Mouse (Mus musculus) erythroblast, embryonic 14.5 days (primary cell): ENCODE data around the gene Syk. TPM values are rescaled to one million over a fixed set of nuclear protein-coding genes. Genes with fewer than 3 reads are reported as not detected.

Experiments
- H3K27me3 ChIP-seq: 2 replicates; pipeline ENCODE4 v1.6.1; 2012; ENCODE audit warnings: inconsistent platforms; ENCODE audit not compliant: control insufficient read depth
- H3K36me3 ChIP-seq: 2 replicates; pipeline ENCODE4 v1.6.1; 2012; ENCODE audit warnings: mild to moderate bottlenecking, inconsistent platforms; ENCODE audit not compliant: control insufficient read depth
- H3K4me1 ChIP-seq: 2 replicates; pipeline ENCODE4 v1.6.1; 2012; ENCODE audit warnings: inconsistent platforms; ENCODE audit not compliant: control insufficient read depth
- H3K4me3 ChIP-seq: replicated peaks from 2 replicates; pipeline ENCODE3; 2012; ENCODE audit warnings: moderate library complexity, mild to moderate bottlenecking, inconsistent platforms
- H3K9me3 ChIP-seq: 2 replicates; pipeline ENCODE4 v1.6.1; 2012; ENCODE audit warnings: low read length, inconsistent platforms, mixed read lengths; ENCODE audit not compliant: control insufficient read depth
- GATA1 ChIP-seq: IDR thresholded peaks from 2 replicates; pipeline ENCODE4 v1.6.1; 2012; ENCODE audit warnings: low read length, inconsistent platforms, mixed read lengths
- TAL1 ChIP-seq: IDR thresholded peaks from 3 replicates; pipeline ENCODE4 v1.6.1; 2012; ENCODE audit warnings: low read length, inconsistent platforms, mixed read lengths
- polyA plus RNA-seq: library from polyadenylated mRNA; stranded (reverse); fragments of >175 nt; gene quantifications from 2 replicates; pipeline ENCODE4 v1.2.3, GENCODE M21; 2012

Gene Syk
- polyA plus RNA-seq, 1 experiment, result 0.13 TPM

GRCm38 (mm10) chr13:52565103-52565739 is 17.8 kb upstream of the Syk start:
- Histone ChIP-seq H3K4me3 (no peak overlapping the region), H3K9me3 (no peaks in the 10 kb centered on the region), H3K4me1 (no peaks in the 10 kb centered on the region), H3K27me3 (no peaks in the 10 kb centered on the region), H3K36me3 (no peaks in the 10 kb centered on the region)
- no peak for TF ChIP-seq GATA1
- no peak for TF ChIP-seq TAL1

DNA sequence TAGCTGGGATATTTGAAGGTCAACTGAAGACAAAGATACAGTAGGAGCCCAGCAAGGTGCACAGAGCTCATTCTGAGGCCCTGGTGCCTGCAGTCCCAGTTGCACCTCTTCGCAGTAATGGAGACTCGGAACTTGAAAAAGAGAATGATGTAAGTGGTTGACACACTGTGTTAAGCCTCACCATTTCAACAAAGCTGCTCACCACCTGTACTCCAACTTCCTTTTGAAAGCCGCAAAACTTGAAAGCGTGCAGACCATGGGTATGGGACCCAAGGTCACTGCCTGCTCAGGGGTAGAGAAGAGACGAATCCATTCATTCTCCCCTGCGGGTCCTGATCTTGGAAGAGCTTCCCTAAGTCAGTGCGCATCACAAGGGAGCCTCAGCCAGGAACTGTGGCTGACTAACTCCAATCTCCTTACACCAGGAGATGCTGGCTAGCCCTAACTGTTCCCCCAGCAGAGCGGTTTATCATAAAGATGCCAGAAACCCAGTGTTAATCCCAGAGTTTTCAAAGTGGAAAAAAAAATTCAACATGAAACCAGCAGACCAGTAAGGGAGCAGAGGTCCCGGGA is 16.7 kb upstream of the Syk start:
- H3K4me1 ChIP-seq, result no peaks in the 10 kb centered on the region
- TF ChIP-seq GATA1 (no peak), TAL1 (no peak)
- no peaks in the 10 kb centered on the region for H3K9me3 ChIP-seq
- H3K36me3 ChIP-seq, result no peaks in the 10 kb centered on the region
- H3K27me3 ChIP-seq, result no peaks in the 10 kb centered on the region
- no peak overlapping the region for H3K4me3 ChIP-seq

DNA sequence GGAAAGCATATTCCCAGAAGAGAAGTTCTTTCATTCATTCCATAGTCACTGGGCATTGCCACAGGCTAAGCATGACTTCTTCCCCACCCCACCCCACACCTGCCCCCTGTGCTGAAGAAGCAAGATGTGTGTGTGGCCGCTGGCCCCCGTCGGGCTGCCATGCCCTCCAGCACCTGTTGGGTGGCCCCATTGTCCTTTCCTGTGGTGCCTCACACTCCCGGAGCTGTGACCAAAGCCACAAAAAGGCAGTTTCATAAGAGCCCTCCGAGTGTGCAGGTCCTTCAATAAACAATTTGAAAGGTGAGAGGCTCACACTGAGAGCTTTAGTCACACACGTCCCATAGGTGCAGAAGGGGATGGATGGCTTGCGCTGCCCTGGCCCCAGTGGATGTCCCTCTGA is 16.2 kb upstream of the Syk start:
- no peaks in the 10 kb centered on the region for H3K36me3 ChIP-seq
- H3K9me3 ChIP-seq, result no peaks in the 10 kb centered on the region
- TF ChIP-seq TAL1, result no peak
- no peak for TF ChIP-seq GATA1
- no peaks in the 10 kb centered on the region for H3K4me1 ChIP-seq
- H3K27me3 ChIP-seq, result no peaks in the 10 kb centered on the region
- H3K4me3 ChIP-seq, result no peak overlapping the region

DNA sequence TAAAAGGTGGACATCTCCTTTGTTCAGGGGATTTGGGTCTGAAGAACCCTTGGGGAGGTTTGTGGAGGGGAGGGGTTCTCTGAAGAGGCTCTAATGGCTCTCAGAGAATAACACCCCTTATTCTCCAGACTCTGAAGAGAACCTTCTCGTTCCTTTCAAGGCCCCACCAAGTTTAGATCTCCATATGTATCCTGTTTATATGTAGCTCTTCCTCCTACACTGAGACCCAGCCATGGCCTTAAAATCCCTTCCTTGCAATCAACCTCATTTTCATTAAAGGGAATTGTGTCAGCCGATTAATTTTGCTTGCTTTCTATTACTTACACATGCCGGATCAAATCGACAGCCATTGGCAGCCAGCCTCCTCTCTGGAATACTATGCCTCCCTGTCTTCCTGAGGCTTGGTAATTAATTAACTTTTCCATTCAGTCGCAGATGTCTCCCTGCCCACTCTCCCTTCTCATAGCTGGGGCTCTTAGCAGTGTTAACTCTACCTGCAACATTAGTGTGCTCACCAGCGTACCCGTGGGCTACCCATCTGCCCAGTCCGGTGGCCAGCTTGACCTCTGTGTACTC is 13.7 kb upstream of the Syk start:
- Histone ChIP-seq H3K4me3 (no peak overlapping the region), H3K36me3 (no peaks in the 10 kb centered on the region), H3K27me3 (no peaks in the 10 kb centered on the region), H3K4me1 (peaks cover 2% of the 10 kb centered on the region; the same call in 1 of the 2 replicates), H3K9me3 (peaks cover 2% of the 10 kb centered on the region; the same call in 1 of the 2 replicates)
- no peak for TF ChIP-seq GATA1
- no peak for TF ChIP-seq TAL1

GRCm38 (mm10) chr13:52570276-52570675 is 12.7 kb upstream of the Syk start:
- no peaks in the 10 kb centered on the region for H3K27me3 ChIP-seq
- peaks cover 2% of the 10 kb centered on the region; the same call in 1 of the 2 replicates for H3K9me3 ChIP-seq
- no peaks in the 10 kb centered on the region for H3K36me3 ChIP-seq
- TF ChIP-seq TAL1 (no peak), GATA1 (no peak)
- H3K4me3 ChIP-seq, result no peak overlapping the region
- peaks cover 2% of the 10 kb centered on the region; the same call in 1 of the 2 replicates for H3K4me1 ChIP-seq

DNA sequence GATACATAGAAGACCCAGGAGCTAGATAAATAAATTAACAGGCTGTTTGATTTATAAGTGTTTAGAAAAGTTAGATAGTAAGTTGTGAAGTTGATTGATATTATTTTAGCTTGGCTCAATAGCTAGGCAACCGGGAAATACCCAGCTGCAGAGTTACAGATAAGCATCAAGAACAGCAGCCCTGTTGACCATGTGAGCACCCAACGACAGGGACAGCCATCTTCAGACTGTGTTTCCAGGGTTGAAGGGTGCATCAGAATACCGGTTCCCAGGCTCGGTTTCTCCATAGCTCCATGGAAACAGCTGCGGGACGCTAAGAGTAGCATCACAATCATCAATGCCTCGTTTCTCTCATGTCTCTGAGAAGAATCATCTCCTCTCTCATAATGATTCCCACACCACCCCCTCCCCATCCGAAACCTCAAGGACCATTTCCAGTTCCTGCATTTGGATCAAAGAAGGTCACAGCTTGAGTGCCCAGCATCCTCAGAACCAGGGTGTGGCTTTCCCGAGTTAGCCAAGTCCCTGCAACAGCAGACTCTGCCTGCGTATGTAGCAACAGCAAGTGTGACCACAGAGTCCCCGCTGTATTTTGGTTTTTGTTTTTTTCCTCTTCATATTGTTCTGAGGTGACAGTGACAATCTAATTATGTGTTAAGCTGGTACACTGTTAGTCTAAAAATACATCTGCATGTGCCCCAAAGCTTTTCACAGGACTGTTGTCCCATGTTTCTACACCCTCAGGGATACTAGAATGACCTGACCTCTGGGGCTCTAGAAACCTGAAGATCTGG is 11.2 kb upstream of the Syk start:
- Histone ChIP-seq H3K27me3 (no peaks in the 10 kb centered on the region), H3K4me1 (peaks cover 2% of the 10 kb centered on the region; the same call in 1 of the 2 replicates), H3K9me3 (peaks cover 2% of the 10 kb centered on the region; the same call in 1 of the 2 replicates), H3K4me3 (no peak overlapping the region), H3K36me3 (no peaks in the 10 kb centered on the region)
- TF ChIP-seq GATA1 (no peak), TAL1 (no peak)

- Histone ChIP-seq H3K36me3 (no peaks in the 10 kb centered on the region), H3K4me1 (peaks cover 4% of the 10 kb centered on the region; the same call in 1 of the 2 replicates), H3K9me3 (peaks cover 2% of the 10 kb centered on the region; the same call in 1 of the 2 replicates), H3K27me3 (no peaks in the 10 kb centered on the region), H3K4me3 (no peak overlapping the region)
- TF ChIP-seq TAL1 (no peak), GATA1 (no peak)
Observed at GRCm38 (mm10) chr13:52572451-52573446, 10.2 kb upstream of the Syk start.

DNA sequence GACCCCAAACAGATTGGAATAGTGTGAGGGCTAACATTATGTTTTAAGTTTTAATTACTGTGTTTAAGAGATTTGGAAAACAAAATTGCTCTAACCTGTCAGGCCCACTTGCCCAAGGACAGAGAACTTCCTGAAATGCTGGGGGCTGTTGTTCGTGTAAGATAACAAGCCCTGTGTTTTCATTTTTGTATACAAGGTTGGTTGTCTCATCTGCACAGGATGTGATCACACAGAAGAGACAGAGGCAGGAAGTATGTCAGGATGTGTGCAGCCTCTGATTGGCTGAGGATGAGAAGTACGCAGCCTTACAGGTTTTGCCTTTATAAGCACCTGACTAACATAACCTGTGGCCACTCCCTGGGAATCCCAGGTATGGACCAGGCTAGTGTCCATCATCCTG is 8.7 kb upstream of the Syk start:
- Histone ChIP-seq H3K36me3 (no peaks in the 10 kb centered on the region), H3K27me3 (no peaks in the 10 kb centered on the region), H3K9me3 (peaks cover 2% of the 10 kb centered on the region; the same call in 1 of the 2 replicates), H3K4me3 (no peak overlapping the region), H3K4me1 (peaks cover 5% of the 10 kb centered on the region; the same call in 1 of the 2 replicates)
- no peak for TF ChIP-seq GATA1
- TF ChIP-seq TAL1, result no peak
